Mouse (Mus musculus) heart, adult 2 months (tissue): ENCODE measurements around the gene Agrp. TPM values are rescaled to one million over a fixed set of nuclear protein-coding genes. Genes with fewer than 3 reads are reported as not detected.

Experiments
- DNase-seq, 2 experiments: peaks; one replicate each; pipeline ENCODE4 v3.0.0; 2021
- H3K27ac ChIP-seq: fragments of 200-600 bp; 2 replicates; pipeline ENCODE4 v1.8.1; 2022
- H3K27me3 ChIP-seq: fragments of 200-500 bp; 2 replicates; pipeline ENCODE4 v1.6.1; 2012; ENCODE audit warnings: mild to moderate bottlenecking, low read length, inconsistent platforms, mixed read lengths; ENCODE audit not compliant: control insufficient read depth, insufficient read depth
- H3K36me3 ChIP-seq: fragments of 200-500 bp; 2 replicates; pipeline ENCODE4 v1.6.1; 2012; ENCODE audit warnings: low read length, inconsistent platforms; ENCODE audit not compliant: control insufficient read depth, insufficient read depth
- H3K4me1 ChIP-seq: fragments of 200-500 bp; 2 replicates; pipeline ENCODE4 v1.6.1; 2011; ENCODE audit warnings: low read length; ENCODE audit not compliant: control insufficient read depth, insufficient read depth
- H3K4me3 ChIP-seq: fragments of 200-600 bp; 2 replicates; pipeline ENCODE4 v1.8.1; 2022
- H3K79me2 ChIP-seq: fragments of 200-500 bp; replicated peaks from 2 replicates; pipeline ENCODE4 v1.6.1; 2012; ENCODE audit warnings: mild to moderate bottlenecking, inconsistent platforms, low read length, moderate library complexity, mixed read lengths; ENCODE audit not compliant: control insufficient read depth, insufficient read depth
- H3K9ac ChIP-seq: fragments of 200-500 bp; 2 replicates; pipeline ENCODE4 v1.6.1; 2012; ENCODE audit warnings: low read depth, mild to moderate bottlenecking, control low read depth, inconsistent platforms, low read length, mixed read lengths
- CTCF ChIP-seq: fragments of 200-600 bp; IDR thresholded peaks from 2 replicates; pipeline ENCODE4 v1.8.1; 2022; ENCODE audit warnings: antibody characterized with exemption, mild to moderate bottlenecking, moderate library complexity
- EP300 ChIP-seq: fragments of 200-500 bp; IDR thresholded peaks from 2 replicates; pipeline ENCODE4 v1.6.1; 2011; ENCODE audit warnings: low read depth, low read length, control low read depth; ENCODE audit not compliant: insufficient read depth
- POLR2A ChIP-seq: fragments of 200-500 bp; IDR thresholded peaks from 2 replicates; pipeline ENCODE4 v1.6.1; 2011; ENCODE audit warnings: mild to moderate bottlenecking, low read depth, low read length, control low read depth; ENCODE audit not compliant: insufficient read depth
- WGBS: fragments of 180-500 bp; shearing (Covaris S2); methylation state at CpG from one replicate; pipeline ENCODE4 v1.1.7; 2018; 5-methylcytosine and 5-hydroxymethylcytosine counted together
- intact Hi-C: fragments of 180-260 bp; cut with DNase I; formaldehyde crosslinking; loops from one replicate; pipeline ENCODE4 v1.15.1; 2025
- polyA plus RNA-seq: library from polyadenylated mRNA; depleted of rRNA; stranded (reverse); fragments of >200 nt; gene quantifications from 2 replicates; pipeline ENCODE4 v1.2.3, GENCODE M21; 2012
- total RNA-seq, 2 experiments: library from RNA; stranded (reverse); gene quantifications; 2 replicates each; pipeline ENCODE4 v1.2.3; 2021

The Agrp gene
- total and polyA plus RNA-seq, 3 experiments, result 0.31 TPM; not detected in 2

DNA sequence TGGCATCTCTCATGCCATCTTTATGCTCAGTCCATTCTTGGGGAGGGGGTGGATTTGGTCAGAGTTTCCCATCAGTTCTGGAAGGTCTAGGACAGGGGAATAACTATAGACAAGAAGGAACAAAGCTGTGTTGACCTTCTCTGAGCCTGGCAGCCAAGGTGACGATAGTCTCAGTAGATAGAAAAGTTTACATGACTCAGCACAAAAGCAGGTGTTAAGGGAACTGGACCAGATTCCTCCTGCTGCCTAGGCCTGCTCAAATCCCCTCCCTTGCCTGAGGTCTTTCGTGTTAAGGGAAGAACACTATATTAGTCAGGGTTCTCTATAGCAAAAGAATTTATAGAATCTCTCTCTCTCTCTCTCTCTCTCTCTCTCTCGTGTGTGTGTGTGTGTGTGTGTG, 57.5 kb downstream of the Agrp start:
- Histone ChIP-seq H3K27me3 (no peaks in the 10 kb centered on the region), H3K36me3 (no peaks in the 10 kb centered on the region), H3K4me3 (no peak overlapping the region), H3K27ac (no peak overlapping the region), H3K79me2 (no peaks in the 10 kb centered on the region), H3K4me1 (no peaks in the 10 kb centered on the region; the same call in 1 of the 2 replicates), H3K9ac (no peak overlapping the region)
- intact Hi-C loops, result no loop called here
- TF ChIP-seq POLR2A (no peak), EP300 (no peak), CTCF (no peak)
- WGBS, result 51% methylated on average over 3 of the region's 3 CpGs
- no peak for DNase-seq

DNA sequence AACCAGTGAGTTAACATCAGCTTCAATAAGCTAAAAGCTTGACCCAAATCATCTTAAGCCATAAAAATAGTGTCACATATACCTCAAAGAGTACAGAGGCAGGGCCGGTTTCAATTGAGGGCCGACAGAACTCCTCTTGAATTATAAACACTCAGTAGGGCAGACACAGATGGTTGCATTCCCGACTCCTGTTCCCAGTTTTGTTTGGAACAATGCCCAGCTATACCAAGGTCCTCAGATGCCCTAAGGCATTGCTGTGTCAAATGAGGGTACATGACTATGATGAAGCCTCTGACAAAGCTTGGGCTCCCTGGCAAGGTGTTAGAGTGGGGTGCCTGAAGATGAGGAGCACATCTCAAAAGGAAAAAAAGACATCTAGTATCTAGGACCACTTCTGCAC, 61.7 kb downstream of the Agrp start:
- no peaks in the 10 kb centered on the region for H3K36me3 ChIP-seq
- H3K4me3 ChIP-seq, result no peak overlapping the region
- no peak overlapping the region for H3K9ac ChIP-seq
- H3K79me2 ChIP-seq, result no peaks in the 10 kb centered on the region
- H3K27ac ChIP-seq, result no peak overlapping the region
- DNase-seq, result no peak
- H3K27me3 ChIP-seq, result no peaks in the 10 kb centered on the region
- intact Hi-C loops, result no loop called here
- no peaks in the 10 kb centered on the region; the same call in 1 of the 2 replicates for H3K4me1 ChIP-seq
- no peak for TF ChIP-seq EP300
- TF ChIP-seq CTCF, result no peak
- TF ChIP-seq POLR2A, result no peak
- WGBS, result 44% methylated on average over 3 of the region's 3 CpGs

- DNase-seq, result no peak
- no peaks in the 10 kb centered on the region; the same call in 1 of the 2 replicates for H3K4me1 ChIP-seq
- H3K9ac ChIP-seq, result no peak overlapping the region
- no peak for TF ChIP-seq POLR2A
- H3K27ac ChIP-seq, result no peak overlapping the region
- 63% methylated on average over 6 of the region's 6 CpGs for WGBS
- no peaks in the 10 kb centered on the region for H3K27me3 ChIP-seq
- no peaks in the 10 kb centered on the region for H3K79me2 ChIP-seq
- H3K4me3 ChIP-seq, result no peak overlapping the region
- H3K36me3 ChIP-seq, result no peaks in the 10 kb centered on the region
- intact Hi-C loops, result no loop called here
Observed at GRCm38 (mm10) chr8:105574741-105575140, 62.5 kb downstream of the Agrp start.

DNA sequence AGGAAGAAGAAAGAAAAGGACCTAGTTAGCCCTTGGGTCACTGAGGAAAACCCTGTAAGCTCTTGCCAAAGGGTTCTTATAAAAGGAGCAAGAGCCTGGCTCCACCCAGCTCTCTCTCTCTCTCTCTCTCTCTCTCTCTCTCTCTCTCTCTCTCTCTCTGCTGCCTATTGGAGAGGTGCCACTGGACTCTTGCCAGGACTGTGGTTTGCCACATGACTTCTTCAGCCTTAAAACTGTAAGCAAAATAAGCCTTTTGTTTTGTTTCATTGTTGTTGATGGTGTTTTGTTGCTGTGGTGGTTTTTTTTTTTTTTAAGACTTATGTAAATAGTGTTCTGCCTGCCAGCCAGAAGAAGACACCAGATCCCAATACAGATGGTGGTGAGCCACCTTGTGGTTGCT, 63.8 kb downstream of the Agrp start:
- Histone ChIP-seq H3K27me3 (no peaks in the 10 kb centered on the region), H3K36me3 (no peaks in the 10 kb centered on the region), H3K79me2 (no peaks in the 10 kb centered on the region), H3K9ac (no peak overlapping the region), H3K27ac (no peak overlapping the region), H3K4me1 (no peaks in the 10 kb centered on the region; the same call in 1 of the 2 replicates), H3K4me3 (no peak overlapping the region)
- peak; percentile 33 to 44 for DNase-seq
- TF ChIP-seq EP300, result no peak
- TF ChIP-seq CTCF, result no peak
- no peak for TF ChIP-seq POLR2A
- intact Hi-C loops, result no loop called here

DNA sequence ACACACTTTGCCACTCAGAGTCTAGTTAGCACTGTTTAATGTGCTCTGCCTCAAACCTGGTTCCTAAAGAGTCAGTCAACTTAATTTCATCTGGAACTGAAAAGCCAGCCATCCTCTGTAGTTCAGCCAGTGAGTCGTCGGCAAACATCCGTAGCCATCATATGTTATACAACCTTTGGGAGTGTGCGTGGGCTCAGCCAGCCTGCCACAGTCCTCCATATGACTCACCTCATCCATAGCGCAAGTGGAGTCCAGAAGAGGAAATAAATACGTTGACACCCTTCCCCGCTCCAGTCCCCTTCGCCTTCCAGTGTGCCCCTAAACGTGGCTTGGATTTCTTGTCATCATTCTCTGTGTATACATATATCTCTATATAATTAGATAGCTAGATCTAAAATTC, 65.4 kb downstream of the Agrp start:
- Histone ChIP-seq H3K4me1 (peaks cover 3% of the 10 kb centered on the region), H3K27me3 (no peaks in the 10 kb centered on the region), H3K9ac (no peak overlapping the region), H3K27ac (no peak overlapping the region), H3K79me2 (no peaks in the 10 kb centered on the region), H3K36me3 (no peaks in the 10 kb centered on the region), H3K4me3 (no peak overlapping the region)
- intact Hi-C loops, result no loop called here
- WGBS, result 80% methylated on average over 9 of the region's 9 CpGs
- DNase-seq, result no peak
- no peak for TF ChIP-seq CTCF
- TF ChIP-seq EP300, result no peak
- no peak for TF ChIP-seq POLR2A

- H3K27me3 ChIP-seq, result no peaks in the 10 kb centered on the region
- peaks cover 3% of the 10 kb centered on the region for H3K36me3 ChIP-seq
- peaks cover 6% of the 10 kb centered on the region for H3K4me1 ChIP-seq
- H3K27ac ChIP-seq, result peak overlapping the region; percentile 76
- DNase-seq, result peak in 1 of 2 experiments; percentile 25
- peak overlapping the region; percentile 58 for H3K9ac ChIP-seq
- H3K4me3 ChIP-seq, result peak overlapping the region; percentile 80
- H3K79me2 ChIP-seq, result peaks cover 2% of the 10 kb centered on the region; the same call in 1 of the 2 replicates
- no peak for TF ChIP-seq EP300
- no peak for TF ChIP-seq POLR2A
- no peak for TF ChIP-seq CTCF
- WGBS, result 26% methylated on average over 27 of the region's 27 CpGs
- intact Hi-C loops, result loop anchor here (1.0 to 5.0 kb wide), 3 partner anchors 29 to 120 kb away; partner anchors contain the start of genes Agrp, Carmil2 and Ctcf
Observed at GRCm38 (mm10) chr8:105566703-105567595, 70.2 kb downstream of the Agrp start.
